Mouse (Mus musculus) left cerebral cortex, postnatal 10 days (tissue): ENCODE data around the gene Acot5. TPM values are rescaled to one million over a fixed set of nuclear protein-coding genes. Genes with fewer than 3 reads are reported as not detected.

Experiments
- DNase-seq, 2 experiments: peaks; one replicate each; pipeline ENCODE4 v3.0.0; 2021 to 2022; ENCODE audit warnings: low spot score in 2 of 2, mixed read lengths in 1 of 2; ENCODE audit errors: extremely low spot score in 1 of 2
- intact Hi-C: fragments of 180-260 bp; cut with DNase I; formaldehyde crosslinking; loops from one replicate; pipeline ENCODE4 v1.15.1; 2025
- total RNA-seq, 2 experiments: library from RNA; stranded (reverse); gene quantifications; 2 replicates each; pipeline ENCODE4 v1.2.3; 2021

The Acot5 gene
- total RNA-seq, 2 experiments from 2014 or later: 3.6 to 3.9 TPM

GRCm38 (mm10) chr12:84107012-84107411 is 37.9 kb downstream of the Acot5 start:
- intact Hi-C loops: no loop called here
- no peak for DNase-seq

- no peak for DNase-seq
- intact Hi-C loops: no loop called here
Observed at GRCm38 (mm10) chr12:84107692-84108091, 38.6 kb downstream of the Acot5 start.

GRCm38 (mm10) chr12:84109924-84110323 is 40.8 kb downstream of the Acot5 start:
- DNase-seq: no peak
- intact Hi-C loops: no loop called here

GRCm38 (mm10) chr12:84110814-84111213 is 41.7 kb downstream of the Acot5 start:
- intact Hi-C loops: no loop called here
- no peak for DNase-seq

GRCm38 (mm10) chr12:84113676-84114075 is 44.6 kb downstream of the Acot5 start:
- intact Hi-C loops: no loop called here
- DNase-seq: no peak

GRCm38 (mm10) chr12:84114153-84114994 is 45.2 kb downstream of the Acot5 start, which contains the start of gene Dnal1:
Gene Dnal1 (plus strand): TSS chr12:84114366.
- intact Hi-C loops: no loop called here

GRCm38 (mm10) chr12:84119584-84119983 is 50.5 kb downstream of the Acot5 start:
- no peak for DNase-seq
- intact Hi-C loops: no loop called here

More at GRCm38 (mm10) chr12:84114153-84114994, 45.2 kb downstream of the Acot5 start, which contains the start of gene Dnal1:
- DNase-seq: peak; percentile 86 to 95

Other genes with a start within 250 kb of the Acot5 start
- 10 to 100 TPM; 30.6 to 32.3 TPM for gene Numb, start 147.4 kb upstream of the Acot5 start, total RNA-seq
- gene Riox1, start 118.7 kb upstream of the Acot5 start, total RNA-seq: 10 to 100 TPM; 16.6 to 17.1 TPM
- gene Heatr4, start 84.5 kb upstream of the Acot5 start, total RNA-seq: not detected
- gene Acot2, start 81.5 kb upstream of the Acot5 start, total RNA-seq: 1 to 10 TPM; 7.6 to 7.7 TPM
- gene Acot1, start 59.8 kb upstream of the Acot5 start, total RNA-seq: 10 to 100 TPM; 18.6 to 20.2 TPM
- gene Acot4, start 30.9 kb upstream of the Acot5 start, total RNA-seq: 1 to 10 TPM; 2.3 to 3.0 TPM
- gene Gm49366, start 30.4 kb upstream of the Acot5 start, total RNA-seq: not detected
- 1 to 10 TPM; 1.2 to 1.4 TPM for gene Acot3, start 17.2 kb upstream of the Acot5 start, total RNA-seq
- gene Acot6, start 31.3 kb downstream of the Acot5 start, total RNA-seq: 1 to 10 TPM; 3.2 to 3.3 TPM
- 100 to 1,000 TPM in 1 of 2 experiments, 10 to 100 TPM in 1; 99.1 to 107 TPM for gene Dnal1, start 45.0 kb downstream of the Acot5 start, total RNA-seq
- gene Pnma1, start 79.2 kb downstream of the Acot5 start, total RNA-seq: 1 to 10 TPM; 7.0 to 8.5 TPM
- gene Elmsan1, start 149.6 kb downstream of the Acot5 start, total RNA-seq: 10 to 100 TPM; 12.3 to 13.5 TPM
- gene Ptgr2, start 215.9 kb downstream of the Acot5 start, total RNA-seq: 10 to 100 TPM; 29.7 to 33.7 TPM
- gene Zfp410, start 247.5 kb downstream of the Acot5 start, total RNA-seq: 10 to 100 TPM; 35.0 to 36.5 TPM